Mouse (Mus musculus) liver, adult 2 months (tissue): ENCODE results near the gene Mab21l3. TPM values are rescaled to one million over a fixed set of nuclear protein-coding genes. Genes with fewer than 3 reads are reported as not detected.

Source experiments
- DNase-seq: peaks from one replicate; pipeline ENCODE4 v3.0.0-alpha.2; 2011; ENCODE audit warnings: low read depth, low spot score; ENCODE audit errors: extremely low read depth
- H3K27ac ChIP-seq: fragments of 200-500 bp; replicated peaks from 2 replicates; pipeline ENCODE4 v1.5.1; 2012; ENCODE audit warnings: low read depth, mild to moderate bottlenecking, control low read depth, inconsistent platforms, low read length; ENCODE audit not compliant: insufficient read depth
- H3K27me3 ChIP-seq: fragments of 200-500 bp; 2 replicates; pipeline ENCODE4 v1.6.1; 2012; ENCODE audit warnings: mild to moderate bottlenecking, moderate library complexity, low read length, inconsistent platforms; ENCODE audit not compliant: control insufficient read depth, insufficient read depth
- H3K36me3 ChIP-seq: fragments of 200-500 bp; 2 replicates; pipeline ENCODE4 v1.6.1; 2012; ENCODE audit warnings: low read length, inconsistent platforms; ENCODE audit not compliant: control insufficient read depth, insufficient read depth
- H3K4me1 ChIP-seq: fragments of 200-500 bp; 2 replicates; pipeline ENCODE4 v1.6.1; 2011; ENCODE audit warnings: low read length; ENCODE audit not compliant: control insufficient read depth, insufficient read depth
- H3K4me3 ChIP-seq: fragments of 200-500 bp; 2 replicates; pipeline ENCODE4 v1.5.1; 2011; ENCODE audit warnings: low read depth, mild to moderate bottlenecking, control low read depth, low read length, moderate library complexity; ENCODE audit not compliant: insufficient read depth
- H3K79me2 ChIP-seq: fragments of 200-500 bp; 2 replicates; pipeline ENCODE4 v1.6.1; 2012; ENCODE audit warnings: inconsistent platforms, mild to moderate bottlenecking, low read length, moderate library complexity; ENCODE audit not compliant: control insufficient read depth, insufficient read depth
- H3K9ac ChIP-seq: fragments of 200-500 bp; 2 replicates; pipeline ENCODE4 v1.6.1; 2012; ENCODE audit warnings: low read depth, mild to moderate bottlenecking, control low read depth, inconsistent platforms, low read length
- CTCF ChIP-seq: fragments of 200-500 bp; IDR thresholded peaks from 2 replicates; pipeline ENCODE4 v1.5.1; 2011; ENCODE audit warnings: low read depth, low read length, control low read depth
- POLR2A ChIP-seq: fragments of 200-500 bp; IDR thresholded peaks from 2 replicates; pipeline ENCODE4 v1.6.1; 2011; ENCODE audit warnings: low read length, control low read depth; ENCODE audit not compliant: insufficient read depth; ENCODE audit errors: extremely low read depth
- WGBS: fragments of 180-500 bp; shearing (Covaris S2); methylation state at CpG from one replicate; pipeline ENCODE4 v1.1.7; 2018; 5-methylcytosine and 5-hydroxymethylcytosine counted together
- polyA plus RNA-seq: library from polyadenylated mRNA; depleted of rRNA; stranded (reverse); fragments of >200 nt; gene quantifications from 2 replicates; pipeline ENCODE4 v1.2.3, GENCODE M21; 2012; rRNA removed
- total RNA-seq: library from RNA; depleted of rRNA; stranded (reverse); fragments of >200 nt; gene quantifications from 2 replicates; pipeline ENCODE4 v1.2.3, GENCODE M21; 2014; rRNA removed

Gene Mab21l3
- total RNA-seq, result under 0.01 and 0.09 TPM in 2 replicates
- polyA plus RNA-seq, result 0.07 TPM in 1 of 2 replicates, not detected in the other

DNA sequence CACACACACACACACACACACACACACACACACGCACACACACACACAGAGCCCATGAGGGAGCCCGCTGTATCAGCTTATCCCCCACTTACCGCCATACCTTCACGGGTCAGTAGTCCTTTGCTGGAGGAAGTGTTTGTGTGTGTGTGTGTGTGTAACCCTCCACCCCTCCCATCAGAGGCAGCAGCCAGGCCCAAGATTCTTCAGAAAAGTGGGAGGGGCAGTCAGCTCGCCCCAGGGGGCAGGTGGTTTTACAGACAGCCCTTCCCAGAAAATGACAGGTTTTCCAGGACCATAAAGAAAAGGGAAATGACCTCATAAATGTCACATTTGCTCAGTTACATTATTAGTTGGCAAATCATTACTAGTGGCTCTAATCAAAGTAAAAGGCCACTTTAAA lies at the start of gene Mab21l3:
Gene Mab21l3 (minus strand): TSS at position 144 of the 400 bp plus-strand sequence.
- no peak within 1 kb of the TSS for H3K27ac ChIP-seq
- no peaks in the 10 kb centered on the region for H3K79me2 ChIP-seq
- no peak within 1 kb of the TSS for H3K4me3 ChIP-seq
- 83% methylated on average over 5 of the region's 5 CpGs for WGBS
- DNase-seq, result no peak
- peaks cover 6% of the 10 kb centered on the region for H3K4me1 ChIP-seq
- H3K36me3 ChIP-seq, result no peaks in the 10 kb centered on the region
- no peaks in the 10 kb centered on the region for H3K27me3 ChIP-seq
- no peak within 1 kb of the TSS for H3K9ac ChIP-seq
- TF ChIP-seq CTCF, result no peak
- no peak for TF ChIP-seq POLR2A

DNA sequence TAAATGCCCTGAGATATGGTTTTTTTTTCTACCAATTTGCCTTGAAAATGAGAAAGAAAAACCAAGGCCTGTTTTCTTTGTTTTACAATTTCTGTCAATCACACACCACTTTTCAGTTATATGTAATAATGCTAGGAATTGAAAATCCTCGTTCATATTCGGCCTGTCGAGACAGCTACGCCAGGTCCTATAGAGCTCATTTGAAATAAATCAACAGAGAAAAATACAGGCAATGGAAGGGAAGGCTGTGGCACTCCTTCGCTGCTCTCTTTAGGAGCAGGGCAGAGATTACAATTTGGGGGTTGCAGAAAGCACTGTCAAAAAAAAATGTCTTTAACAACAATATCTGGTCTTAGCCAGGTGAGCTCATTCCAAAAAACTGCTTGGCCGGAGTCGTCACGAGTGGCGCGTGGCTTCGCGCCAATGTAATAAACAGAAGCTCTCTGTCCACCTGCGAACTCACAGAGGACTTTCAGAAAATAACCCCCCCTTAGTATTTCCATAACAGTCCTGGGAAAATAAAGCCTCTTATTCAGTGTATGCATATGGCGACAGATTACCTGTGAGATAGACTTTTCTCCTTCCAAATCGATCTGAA lies 48.7 kb upstream of the Mab21l3 start:
- WGBS, result 68% methylated on average over 15 of the region's 15 CpGs
- Histone ChIP-seq H3K27me3 (no peaks in the 10 kb centered on the region), H3K4me3 (no peak overlapping the region), H3K36me3 (no peaks in the 10 kb centered on the region), H3K9ac (no peak overlapping the region), H3K79me2 (no peaks in the 10 kb centered on the region), H3K27ac (no peak overlapping the region), H3K4me1 (no peaks in the 10 kb centered on the region)
- TF ChIP-seq POLR2A, result no peak
- no peak for TF ChIP-seq CTCF
- peak; percentile 33 for DNase-seq

DNA sequence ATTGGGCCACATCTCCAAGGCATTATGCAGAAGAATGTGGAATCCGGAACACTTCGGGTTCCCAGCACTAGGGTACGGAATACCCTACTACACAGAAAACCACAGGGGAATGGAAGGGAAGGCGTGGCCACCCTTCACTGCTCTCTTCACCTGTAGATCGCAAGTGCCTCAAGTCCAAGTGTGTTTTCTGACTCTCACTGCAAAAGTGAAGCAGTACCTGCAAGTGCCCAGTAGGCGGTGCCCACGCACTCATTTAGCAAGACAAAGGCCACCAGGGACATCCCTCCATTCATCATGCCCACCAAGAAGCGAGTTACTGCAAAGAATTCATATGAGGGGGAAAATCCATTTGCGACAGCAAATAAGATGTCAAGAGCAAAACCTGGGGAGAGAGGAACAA lies 48.1 kb upstream of the Mab21l3 start:
- WGBS, result 47% methylated on average over 9 of the region's 9 CpGs
- H3K27me3 ChIP-seq, result no peaks in the 10 kb centered on the region

DNA sequence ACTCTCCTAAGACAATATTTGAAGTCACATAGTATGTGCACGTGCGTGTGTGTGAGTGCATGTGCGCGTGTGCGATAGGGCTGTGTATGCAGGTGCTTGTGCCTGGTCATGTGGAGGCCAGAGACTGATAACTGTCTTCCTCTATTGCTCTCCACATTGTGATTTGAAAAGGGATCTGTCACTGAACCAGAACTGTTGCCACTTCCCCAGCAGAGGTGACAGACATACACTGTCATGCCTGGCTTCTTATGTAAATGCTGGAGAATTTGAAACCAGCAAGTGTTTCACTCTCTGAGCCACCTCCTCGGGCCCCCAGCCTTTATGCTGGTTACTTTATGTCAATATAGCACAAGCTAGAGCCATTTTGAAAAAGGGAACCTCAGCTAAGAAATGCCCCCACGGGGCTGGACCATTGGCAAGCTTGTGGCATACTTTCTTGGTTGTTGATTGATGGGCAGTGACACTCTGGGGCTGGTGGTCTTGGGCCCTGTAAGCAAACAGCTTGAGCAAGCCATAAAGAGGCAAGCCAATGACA lies 46.7 kb upstream of the Mab21l3 start:
- no peak for DNase-seq
- H3K27me3 ChIP-seq, result no peaks in the 10 kb centered on the region
- TF ChIP-seq POLR2A (no peak), CTCF (no peak)
- H3K4me1 ChIP-seq, result no peaks in the 10 kb centered on the region
- H3K36me3 ChIP-seq, result no peaks in the 10 kb centered on the region
- no peaks in the 10 kb centered on the region for H3K79me2 ChIP-seq
- 87% methylated on average over 7 of the region's 7 CpGs for WGBS
- no peak overlapping the region for H3K4me3 ChIP-seq
- no peak overlapping the region for H3K9ac ChIP-seq
- H3K27ac ChIP-seq, result no peak overlapping the region

More for the DNA sequence above, 48.1 kb upstream of the Mab21l3 start:
- H3K4me3 ChIP-seq, result no peak overlapping the region
- H3K4me1 ChIP-seq, result no peaks in the 10 kb centered on the region
- TF ChIP-seq POLR2A (no peak), CTCF (peak; percentile 92)
- peak; percentile 65 for DNase-seq
- H3K36me3 ChIP-seq, result no peaks in the 10 kb centered on the region
- H3K27ac ChIP-seq, result no peak overlapping the region
- H3K9ac ChIP-seq, result no peak overlapping the region
- H3K79me2 ChIP-seq, result no peaks in the 10 kb centered on the region

DNA sequence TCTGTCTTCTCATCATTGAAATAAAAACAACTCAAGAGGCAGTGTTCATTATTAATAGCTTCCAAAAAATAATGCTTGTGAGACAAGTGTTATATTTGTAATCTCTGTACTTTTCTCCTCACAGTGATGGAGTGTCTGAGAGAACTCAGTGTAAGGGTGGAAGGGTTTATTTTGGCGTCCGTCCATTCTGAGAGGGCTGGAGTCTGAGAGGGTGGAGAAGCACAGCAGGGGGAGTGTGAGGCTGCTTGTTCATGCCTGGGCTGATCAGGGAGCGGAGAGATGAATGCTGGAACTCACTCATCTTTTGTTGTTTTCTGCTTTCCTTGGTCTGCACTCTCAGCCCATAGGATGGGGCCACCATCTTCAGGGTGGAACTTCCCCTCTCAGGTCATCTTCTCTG lies 36.8 kb upstream of the Mab21l3 start:
- no peak overlapping the region for H3K9ac ChIP-seq
- no peak overlapping the region for H3K27ac ChIP-seq
- H3K36me3 ChIP-seq, result no peaks in the 10 kb centered on the region
- 81% methylated on average over 3 of the region's 3 CpGs for WGBS
- no peak for DNase-seq
- H3K79me2 ChIP-seq, result no peaks in the 10 kb centered on the region
- peaks cover 2% of the 10 kb centered on the region for H3K4me1 ChIP-seq
- H3K4me3 ChIP-seq, result no peak overlapping the region
- H3K27me3 ChIP-seq, result no peaks in the 10 kb centered on the region
- TF ChIP-seq CTCF (no peak), POLR2A (no peak)

- peaks cover 2% of the 10 kb centered on the region for H3K4me1 ChIP-seq
- TF ChIP-seq CTCF (no peak), POLR2A (no peak)
- no peaks in the 10 kb centered on the region for H3K79me2 ChIP-seq
- no peak overlapping the region for H3K27ac ChIP-seq
- no peak overlapping the region for H3K4me3 ChIP-seq
- WGBS, result 66% methylated on average over 4 of the region's 4 CpGs
- no peaks in the 10 kb centered on the region for H3K27me3 ChIP-seq
- H3K36me3 ChIP-seq, result no peaks in the 10 kb centered on the region
- H3K9ac ChIP-seq, result no peak overlapping the region
- no peak for DNase-seq
Measured at GRCm38 (mm10) chr3:101885041-101885440, 36.3 kb upstream of the Mab21l3 start.
